Mouse (Mus musculus) Patski (cell line): Measurements from ENCODE around the gene Tbpl2. TPM values are rescaled to one million over a fixed set of nuclear protein-coding genes. Genes with fewer than 3 reads are reported as not detected.

ENCODE experiments used
- ATAC-seq: fragments of 100-300 bp; one replicate; pipeline ENCODE4 v1.8.0; 2021
- CTCF ChIA-PET: fragments of 350-600 bp; sonication (Branson Sonifier 250); formaldehyde crosslinking; loops from one replicate; lab custom pipeline; 2022; ENCODE audit warnings: inconsistent platforms; lab: Charles Lee
- POLR2A ChIA-PET: fragments of 350-600 bp; sonication (Branson Sonifier 250); formaldehyde crosslinking; loops from one replicate; lab custom pipeline; 2022; ENCODE audit warnings: antibody characterized with exemption, inconsistent platforms; lab: Charles Lee
- DNase-seq: peaks from one replicate; pipeline ENCODE4 v3.0.0-alpha.2; 2011; ENCODE audit warnings: low read depth, low spot score
- H3K27me3 ChIP-seq: fragments of 371-371 bp; one replicate; pipeline ENCODE4 v1.5.1; 2021
- CTCF ChIP-seq: fragments of 100-300 bp; IDR thresholded peaks from one replicate; pipeline ENCODE4 v1.5.1; 2021
- in situ Hi-C: fragments of 300-500 bp; cut with MboI; formaldehyde crosslinking; loops from 3 replicates; pipeline ENCODE4 v1.11.1; 2018; ENCODE audit warnings: low pct_unique_long_range_greater_than_20kb, mixed read lengths
- polyA plus RNA-seq: library from polyadenylated mRNA; unstranded; gene quantifications from one replicate; pipeline ENCODE4 v1.2.3, GENCODE M21; 2021

Tbpl2 gene
- polyA plus RNA-seq, 1 experiment from 2014 or later = 0.12 TPM

DNA sequence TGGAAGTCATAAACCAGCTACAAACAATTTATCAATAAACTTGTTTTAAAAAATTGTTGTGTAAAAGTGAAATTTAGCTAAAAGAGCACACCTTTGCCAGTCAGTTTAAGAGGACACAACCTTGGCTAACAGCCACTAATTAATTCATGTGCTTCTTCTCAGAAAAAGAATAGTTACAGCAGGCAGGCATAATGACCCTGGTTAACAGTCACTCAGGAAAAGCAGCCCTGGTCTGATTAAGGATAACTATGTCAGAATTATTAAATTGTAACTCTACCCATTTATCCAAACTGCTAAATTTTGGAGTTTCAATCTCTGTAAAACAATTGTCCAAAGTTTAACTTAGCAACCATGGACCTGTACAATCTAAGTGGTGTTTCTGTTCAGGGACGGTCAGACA, 55.9 kb downstream of the Tbpl2 start:
- CTCF ChIA-PET = no interaction called here
- POLR2A ChIA-PET = no interaction called here
- DNase-seq (no peak), ATAC-seq (no peak)
- H3K27me3 ChIP-seq = no peaks in the 10 kb centered on the region
- no peak for TF ChIP-seq CTCF
- in situ Hi-C loops = no loop called here

Other genes with a start within 250 kb of the Tbpl2 start
- gene Hnmt, start 47.2 kb downstream of the Tbpl2 start, polyA plus RNA-seq = 0.47 TPM
- gene Il1f8, start 56.6 kb upstream of the Tbpl2 start, polyA plus RNA-seq = not detected
- gene Il1f9, start 89.9 kb upstream of the Tbpl2 start, polyA plus RNA-seq = not detected
- gene Il1f6, start 118.8 kb upstream of the Tbpl2 start, polyA plus RNA-seq = not detected
- not detected for gene Il1f5, start 180.4 kb upstream of the Tbpl2 start, polyA plus RNA-seq
- not detected for gene Il1f10, start 194.6 kb upstream of the Tbpl2 start, polyA plus RNA-seq
- 8.6 TPM for gene Il1rn, start 240.3 kb upstream of the Tbpl2 start, polyA plus RNA-seq